Mouse (Mus musculus) mouse embryonic stem cell (cell line): ENCODE data around the gene Cst12.
"Not testable (repeated sequence)": the region's sequence is repeated elsewhere in the genome, so short reads cannot be mapped to it uniquely, and the experiment has no call there.

Experiments used
- in situ Hi-C, 2 experiments: fragments of 300-500 bp; cut with MboI; formaldehyde crosslinking; loops; 1 replicate in 1 of 2; 3 replicates in 1 of 2; pipeline ENCODE4 v1.14.3; 2019 to 2020; ENCODE audit warnings: low sequenced_read_pairs in 2 of 2, low pct_unique_long_range_greater_than_20kb in 1 of 2, mixed read lengths in 1 of 2; ENCODE audit not compliant: unreplicated experiment in 1 of 2

The Cst12 gene

GRCm38 (mm10) chr2:148789142-148789541, at the start of gene Cst12:
Gene Cst12, plus strand, starts transcription at chr2:148789361.
- in situ Hi-C loops: no loop called here

- in situ Hi-C loops: no loop called here
These were observed 46.2 kb upstream of the Cst12 start for GRCm38 (mm10) chr2:148743001-148743400.

GRCm38 (mm10) chr2:148743846-148744407, 45.2 kb upstream of the Cst12 start:
- in situ Hi-C loops: no loop called here

- in situ Hi-C loops: loop anchor here (5.0 to 10.0 kb wide), 3 partner anchors 87 to 155 kb away; partner anchors contain the start of gene Cst9 (in 1 of the 2)
These were observed 39.1 kb upstream of the Cst12 start, which contains the start of gene Cstl1 for GRCm38 (mm10) chr2:148750058-148750457. Gene Cstl1, plus strand, starts transcription at chr2:148750358.

- in situ Hi-C loops: loop anchor here (5.0 to 10.0 kb wide), 3 partner anchors 85 to 153 kb away; partner anchors contain the start of gene Cst9 (in 1 of the 2)
These were observed 37.0 kb upstream of the Cst12 start for GRCm38 (mm10) chr2:148751893-148752813.

- in situ Hi-C loops: loop anchor here (5.0 to 10.0 kb wide), 3 partner anchors 83 to 150 kb away; partner anchors contain the start of gene Cst9 (in 1 of the 2)
These were observed 34.8 kb upstream of the Cst12 start for GRCm38 (mm10) chr2:148754310-148754846.

- in situ Hi-C loops: no loop called here
These were observed 25.3 kb upstream of the Cst12 start for GRCm38 (mm10) chr2:148763648-148764388.

- in situ Hi-C loops: not testable (repeated sequence)
These were observed 17.8 kb upstream of the Cst12 start, which contains the start of gene Cst11 for GRCm38 (mm10) chr2:148771397-148771796. Gene Cst11, minus strand, starts transcription at chr2:148771497.

- in situ Hi-C loops: no loop called here
These were observed 7.5 kb upstream of the Cst12 start, which contains the start of gene 8030411F24Rik for GRCm38 (mm10) chr2:148781709-148782108. Gene 8030411F24Rik, plus strand, starts transcription at chr2:148782009.

GRCm38 (mm10) chr2:148798485-148798884, 9.3 kb downstream of the Cst12 start, which contains the start of gene Cst8:
Gene Cst8, plus strand, starts transcription at chr2:148798785.
- in situ Hi-C loops: no loop called here

GRCm38 (mm10) chr2:148801491-148801921, 12.3 kb downstream of the Cst12 start:
- in situ Hi-C loops: no loop called here

GRCm38 (mm10) chr2:148806696-148807095, 17.5 kb downstream of the Cst12 start:
- in situ Hi-C loops: no loop called here

- in situ Hi-C loops: no loop called here
These were observed 30.7 kb downstream of the Cst12 start, which contains the start of gene Cst13 for GRCm38 (mm10) chr2:148819909-148820308. Gene Cst13, plus strand, starts transcription at chr2:148820081.

- in situ Hi-C loops: no loop called here
These were observed 36.8 kb downstream of the Cst12 start for GRCm38 (mm10) chr2:148825986-148826385.

GRCm38 (mm10) chr2:148834912-148835311, 45.8 kb downstream of the Cst12 start, which contains the start of gene Cst9:
Gene Cst9, plus strand, starts transcription at chr2:148835147.
- in situ Hi-C loops: loop anchor here in 1 of 2 experiments (5.0 kb wide), 1 partner anchor 83 kb away; the partner anchor contains the start of gene Cstl1

- in situ Hi-C loops: loop anchor here in 1 of 2 experiments (5.0 kb wide), 1 partner anchor 86 kb away; the partner anchor contains the start of gene Cstl1
These were observed 49.1 kb downstream of the Cst12 start for GRCm38 (mm10) chr2:148838075-148838777.

- in situ Hi-C loops: loop anchor here in 1 of 2 experiments (5.0 kb wide), 1 partner anchor 87 kb away; the partner anchor contains the start of gene Cstl1
These were observed 50.1 kb downstream of the Cst12 start for GRCm38 (mm10) chr2:148839224-148839623.
